Mouse (Mus musculus): Measurements from ENCODE around the gene Rad23a.

DNA sequence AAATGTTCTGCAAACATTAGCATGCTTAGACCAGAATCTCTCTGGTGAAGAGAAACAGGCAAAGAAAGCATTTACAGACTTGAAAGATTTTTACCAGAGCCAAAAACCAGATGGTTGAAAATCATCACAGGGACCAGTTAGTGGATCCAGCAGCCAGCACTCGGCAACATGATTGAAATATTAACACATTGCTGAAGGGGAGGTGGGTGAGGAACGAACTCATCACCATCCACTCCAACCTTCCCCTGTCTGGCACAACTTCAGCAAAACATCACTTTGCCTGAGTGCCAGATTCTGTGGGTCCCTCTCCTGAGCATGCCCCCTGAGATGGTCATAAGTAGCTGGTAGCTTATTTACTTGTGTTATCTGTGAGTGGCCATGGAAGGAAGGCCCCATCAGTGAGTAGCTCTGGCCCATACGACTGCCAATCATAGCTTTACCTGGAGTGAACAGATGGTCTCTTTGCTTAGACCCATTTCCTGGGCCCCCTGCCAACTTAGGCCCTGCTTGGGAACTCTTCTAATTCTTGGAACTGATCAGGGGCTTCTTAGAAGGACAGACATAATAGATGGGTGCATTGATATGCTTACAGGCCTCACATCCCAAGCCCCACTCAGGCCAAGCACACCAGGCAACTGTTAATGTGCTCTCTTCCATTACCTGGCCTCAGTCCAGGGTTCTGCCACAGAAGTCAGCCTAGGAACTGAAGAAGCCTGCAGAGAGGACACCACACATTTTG, 37.0 kb upstream of the Rad23a start:
- TF ChIP-seq CTCF (IDR thresholded peaks at IDR 0.05) (no peak), EP300 (IDR thresholded peaks at IDR 0.05) (no peak)

All from lung, postnatal 0 days (tissue).